Mouse (Mus musculus) MEL (cell line): ENCODE measurements at regions not wholly inside any gene's neighbourhood (a gene's known extent, or its start where the extent isn't known, plus 50 kb on each side); places are given as distances from the start of the nearest gene placed in this dataset.

Source experiments
- DNase-seq: peaks from one replicate; pipeline ENCODE4 v3.0.0; 2011; ENCODE audit warnings: low read depth, low spot score
- H3K27ac ChIP-seq: 2 replicates; pipeline ENCODE4 v1.5.1; 2012; ENCODE audit warnings: low read depth, mild to moderate bottlenecking, control low read depth, low read length, moderate library complexity; ENCODE audit not compliant: control insufficient read depth
- H3K27me3 ChIP-seq, 2 experiments: fragments of 150-350 bp in 1 of 2; sonication (generic) in 1 of 2; 2 replicates each; pipeline ENCODE4 v1.6.1; 2012; ENCODE audit warnings: low read length in 2 of 2, mild to moderate bottlenecking in 2 of 2, improper control_type of control experiment in 1 of 2, moderate library complexity in 1 of 2; ENCODE audit not compliant: insufficient read depth in 2 of 2, control insufficient read depth in 1 of 2
- H3K36me3 ChIP-seq, 2 experiments: 2 replicates each; pipeline ENCODE4 v1.6.1; 2012 to 2014; ENCODE audit warnings: low read length in 2 of 2, improper control_type of control experiment in 1 of 2, inconsistent platforms in 1 of 2, mild to moderate bottlenecking in 1 of 2; ENCODE audit not compliant: insufficient read depth in 2 of 2, control insufficient read depth in 1 of 2
- H3K4me1 ChIP-seq, 2 experiments: fragments of 150-350 bp in 1 of 2; sonication (generic) in 1 of 2; 2 replicates each; pipeline ENCODE4 v1.6.1; 2012; ENCODE audit warnings: low read length in 2 of 2, improper control_type of control experiment in 1 of 2, mild to moderate bottlenecking in 1 of 2; ENCODE audit not compliant: insufficient read depth in 2 of 2, control insufficient read depth in 1 of 2
- H3K4me3 ChIP-seq, 2 experiments: fragments of 150-350 bp in 1 of 2; sonication (generic) in 1 of 2; 2 replicates each; pipeline ENCODE4 v1.5.1; 2012; ENCODE audit warnings: low read depth in 2 of 2, low read length in 2 of 2, mild to moderate bottlenecking in 2 of 2, moderate library complexity in 2 of 2, control low read depth in 1 of 2, improper control_type of control experiment in 1 of 2; ENCODE audit not compliant: control insufficient read depth in 1 of 2, insufficient read depth in 1 of 2
- H3K79me2 ChIP-seq: 2 replicates; pipeline ENCODE4 v1.6.1; 2012; ENCODE audit warnings: mild to moderate bottlenecking, low read length, moderate library complexity; ENCODE audit not compliant: control insufficient read depth, poor library complexity, insufficient read depth
- H3K9ac ChIP-seq: 2 replicates; pipeline ENCODE4 v1.6.1; 2012; ENCODE audit warnings: low read depth, mild to moderate bottlenecking, control low read depth, low read length, moderate library complexity; ENCODE audit not compliant: control insufficient read depth, poor library complexity, severe bottlenecking
- H3K9me3 ChIP-seq: fragments of 150-350 bp; sonication (generic); replicated peaks from 2 replicates; pipeline ENCODE4 v1.6.1; 2012; ENCODE audit warnings: mild to moderate bottlenecking, low read length, improper control_type of control experiment, moderate library complexity; ENCODE audit not compliant: insufficient read depth
- BHLHE40 ChIP-seq: IDR thresholded peaks from 2 replicates; pipeline ENCODE4 v1.6.1; 2012; ENCODE audit warnings: low read depth, mild to moderate bottlenecking, inconsistent platforms, low read length, improper control_type of control experiment, borderline replicate concordance
- CHD1 ChIP-seq: IDR thresholded peaks from 2 replicates; pipeline ENCODE4 v1.6.1; 2012; ENCODE audit warnings: low read depth, mild to moderate bottlenecking, inconsistent platforms, low read length, improper control_type of control experiment
- CHD2 ChIP-seq: IDR thresholded peaks from 2 replicates; pipeline ENCODE4 v1.6.1; 2011; ENCODE audit warnings: low read length, improper control_type of control experiment
- ELF1 ChIP-seq: IDR thresholded peaks from 2 replicates; pipeline ENCODE4 v1.6.1; 2014; ENCODE audit warnings: low read depth, mild to moderate bottlenecking, inconsistent platforms, low read length, improper control_type of control experiment, moderate library complexity
- GATA1 ChIP-seq: IDR thresholded peaks from 2 replicates; pipeline ENCODE4 v1.6.1; 2011; ENCODE audit warnings: low read depth, low read length, improper control_type of control experiment
- HCFC1 ChIP-seq: IDR thresholded peaks from 2 replicates; pipeline ENCODE4 v1.6.1; 2012; ENCODE audit warnings: low read depth, mild to moderate bottlenecking, inconsistent platforms, low read length, improper control_type of control experiment, moderate library complexity
- JUND ChIP-seq: IDR thresholded peaks from 2 replicates; pipeline ENCODE4 v1.6.1; 2011; ENCODE audit warnings: low read depth, mild to moderate bottlenecking, improper control_type of control experiment, low read length
- KAT2A ChIP-seq: conservative IDR thresholded peaks from 2 replicates; pipeline ENCODE4 v1.6.1; 2012; ENCODE audit warnings: low read depth, low read length, improper control_type of control experiment, inconsistent platforms
- MAX ChIP-seq: IDR thresholded peaks from 2 replicates; pipeline ENCODE4 v1.6.1; 2011; ENCODE audit warnings: low read length, improper control_type of control experiment
- MAZ ChIP-seq: IDR thresholded peaks from 2 replicates; pipeline ENCODE4 v1.6.1; 2012; ENCODE audit warnings: low read depth, mild to moderate bottlenecking, inconsistent platforms, low read length, improper control_type of control experiment
- MEF2A ChIP-seq: IDR thresholded peaks from 2 replicates; pipeline ENCODE4 v1.6.1; 2014; ENCODE audit warnings: low read depth, mild to moderate bottlenecking, inconsistent platforms, low read length, improper control_type of control experiment; ENCODE audit not compliant: poor library complexity, insufficient replicate concordance, severe bottlenecking; ENCODE audit errors: extremely low read depth
- MYC ChIP-seq: IDR thresholded peaks from 2 replicates; pipeline ENCODE4 v1.6.1; 2011; ENCODE audit warnings: low read depth, mild to moderate bottlenecking, low read length, improper control_type of control experiment, moderate library complexity
- POLR2A ChIP-seq, 2 experiments: IDR thresholded peaks; 2 replicates each; pipeline ENCODE4 v1.6.1; 2011 to 2012; ENCODE audit warnings: low read length in 2 of 2, mild to moderate bottlenecking in 2 of 2, control low read depth in 1 of 2, improper control_type of control experiment in 1 of 2, low read depth in 1 of 2, moderate library complexity in 1 of 2; ENCODE audit not compliant: control insufficient read depth in 1 of 2, insufficient read depth in 1 of 2, poor library complexity in 1 of 2
- POLR2AphosphoS2 ChIP-seq: IDR thresholded peaks from 2 replicates; pipeline ENCODE4 v1.6.1; 2011; ENCODE audit warnings: low read length, improper control_type of control experiment
- POLR2AphosphoS5 ChIP-seq: IDR thresholded peaks from 2 replicates; pipeline ENCODE4 v1.6.1; 2012; ENCODE audit warnings: low read depth, borderline replicate concordance, mild to moderate bottlenecking, inconsistent platforms, low read length, moderate library complexity, mixed read lengths
- RAD21 ChIP-seq: IDR thresholded peaks from 2 replicates; pipeline ENCODE4 v1.6.1; 2011; ENCODE audit warnings: mild to moderate bottlenecking, low read depth, low read length, improper control_type of control experiment
- SIN3A ChIP-seq: IDR thresholded peaks from 2 replicates; pipeline ENCODE4 v1.6.1; 2012; ENCODE audit warnings: low read length, improper control_type of control experiment, inconsistent platforms
- TAL1 ChIP-seq: IDR thresholded peaks from 2 replicates; pipeline ENCODE4 v1.6.1; 2012; ENCODE audit warnings: mild to moderate bottlenecking, inconsistent platforms, low read length, moderate library complexity, mixed read lengths
- TBP ChIP-seq: IDR thresholded peaks from 2 replicates; pipeline ENCODE4 v1.8.0; 2011; ENCODE audit warnings: low read depth, low read length, improper control_type of control experiment
- UBTF ChIP-seq: IDR thresholded peaks from 2 replicates; pipeline ENCODE4 v1.6.1; 2012; ENCODE audit warnings: low read depth, mild to moderate bottlenecking, inconsistent platforms, low read length, improper control_type of control experiment, moderate library complexity, borderline replicate concordance; ENCODE audit not compliant: insufficient read depth
- USF1 ChIP-seq: IDR thresholded peaks from 2 replicates; pipeline ENCODE4 v1.6.1; 2014; ENCODE audit warnings: low read depth, mild to moderate bottlenecking, inconsistent platforms, low read length, improper control_type of control experiment, moderate library complexity
- USF2 ChIP-seq, 2 experiments: IDR thresholded peaks; 2 replicates each; pipeline ENCODE4 v1.6.1; 2011 to 2012; ENCODE audit warnings: improper control_type of control experiment in 2 of 2, low read length in 2 of 2, borderline replicate concordance in 1 of 2, inconsistent platforms in 1 of 2, low read depth in 1 of 2, mild to moderate bottlenecking in 1 of 2; ENCODE audit not compliant: insufficient read depth in 1 of 2

DNA sequence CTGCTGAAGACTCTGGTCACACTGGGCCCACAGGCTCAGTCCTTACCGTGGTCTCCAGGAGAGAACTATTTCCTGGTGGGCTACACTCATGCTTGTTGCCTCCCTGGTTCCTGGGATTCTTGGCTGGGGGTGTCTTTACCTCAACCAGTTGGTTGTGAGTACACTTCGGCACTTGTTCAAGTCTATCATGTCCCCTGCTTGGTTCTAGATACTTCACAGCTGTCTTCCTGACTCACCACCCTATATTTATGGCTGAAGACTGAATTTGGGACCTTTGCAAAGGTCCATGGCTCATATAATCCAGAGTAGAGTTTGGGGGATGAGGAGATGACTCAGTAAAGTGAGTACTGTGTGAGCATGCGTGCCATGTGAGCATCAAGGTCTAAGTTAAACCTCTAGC, 245.0 kb upstream of the Habp2 start:
- no peak for TF ChIP-seq POLR2A (IDR thresholded peaks at IDR 0.05; ENCODE audit: control insufficient read depth in 1 of 2, insufficient read depth in 1 of 2, low read depth in 1 of 2, low read length in 2 of 2, poor library complexity in 1 of 2)
- no peak for TF ChIP-seq HCFC1
- TF ChIP-seq JUND, result no peak
- TF ChIP-seq USF2 (IDR thresholded peaks at IDR 0.05; ENCODE audit: borderline replicate concordance in 1 of 2, insufficient read depth in 1 of 2, low read depth in 1 of 2, low read length in 2 of 2), result no peak
- TF ChIP-seq CHD2, result no peak
- TF ChIP-seq BHLHE40, result no peak
- no peak for TF ChIP-seq TBP
- TF ChIP-seq USF1, result no peak
- TF ChIP-seq RAD21, result no peak
- Histone ChIP-seq H3K27ac (no peak overlapping the region), H3K79me2 (no peaks in the 10 kb centered on the region), H3K9ac (no peak overlapping the region), H3K4me3 (no peak overlapping the region), H3K4me1 (no peaks in the 10 kb centered on the region), H3K36me3 (no peaks in the 10 kb centered on the region), H3K27me3 (no peaks in the 10 kb centered on the region; a peak in 2 of 4 replicates), H3K9me3 (no peaks in the 10 kb centered on the region)
- DNase-seq, result no peak

GRCm38 (mm10) chr19:56046784-56047390, 240.1 kb upstream of the Habp2 start:
- H3K27me3 ChIP-seq, result no peaks in the 10 kb centered on the region; a peak in 2 of 4 replicates
- no peaks in the 10 kb centered on the region for H3K4me1 ChIP-seq
- H3K9me3 ChIP-seq, result no peaks in the 10 kb centered on the region

More at GRCm38 (mm10) chr19:56046784-56047390, 240.1 kb upstream of the Habp2 start:
- Histone ChIP-seq H3K27ac (no peak overlapping the region), H3K9ac (no peak overlapping the region), H3K36me3 (no peaks in the 10 kb centered on the region), H3K4me3 (no peak overlapping the region), H3K79me2 (no peaks in the 10 kb centered on the region)
- DNase-seq, result no peak
- no peak for TF ChIP-seq MAZ
- no peak for TF ChIP-seq POLR2AphosphoS2
- no peak for TF ChIP-seq UBTF
- TF ChIP-seq ELF1, result no peak
- TF ChIP-seq USF1, result no peak
- TF ChIP-seq BHLHE40, result no peak
- TF ChIP-seq JUND, result no peak
- TF ChIP-seq SIN3A, result no peak
- no peak for TF ChIP-seq TBP
- no peak for TF ChIP-seq KAT2A
- TF ChIP-seq MAX, result no peak
- TF ChIP-seq MEF2A, result no peak
- no peak for TF ChIP-seq GATA1
- TF ChIP-seq USF2 (IDR thresholded peaks at IDR 0.05; ENCODE audit: borderline replicate concordance in 1 of 2, insufficient read depth in 1 of 2, low read depth in 1 of 2, low read length in 2 of 2), result no peak
- no peak for TF ChIP-seq CHD1
- no peak for TF ChIP-seq RAD21
- TF ChIP-seq TAL1, result no peak
- TF ChIP-seq POLR2AphosphoS5, result no peak
- no peak for TF ChIP-seq MYC
